Mouse (Mus musculus): ENCODE measurements around the gene Aldh2. TPM values are rescaled to one million over a fixed set of nuclear protein-coding genes. Genes with fewer than 3 reads are reported as not detected.
"Not testable (repeated sequence)": the region's sequence is repeated elsewhere in the genome, so short reads cannot be mapped to it uniquely, and the experiment has no call there.

Aldh2 gene
- polyA plus RNA-seq, 1 experiment from 2014 or later = 388 TPM

DNA sequence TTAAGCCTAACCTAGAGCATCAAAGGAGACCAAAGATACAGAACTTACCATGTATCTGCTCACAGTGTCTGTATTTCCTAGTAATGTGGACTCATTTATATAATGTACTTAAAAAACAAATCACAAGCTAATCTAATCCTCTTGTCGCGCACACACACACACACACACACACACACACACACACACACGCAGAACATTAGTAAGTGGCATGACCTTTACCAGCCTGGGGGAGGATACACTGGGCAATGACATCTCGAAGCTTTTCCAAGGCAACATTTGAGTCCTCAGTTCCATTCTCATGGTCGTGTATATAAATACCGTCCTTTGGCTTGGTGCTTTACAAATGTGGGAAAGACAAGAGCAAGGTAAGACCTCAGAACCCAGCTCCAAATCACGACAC lies 67.1 kb downstream of the Aldh2 start:
- H3K9ac ChIP-seq (ENCODE audit: low read length) = no peak overlapping the region
- no peak overlapping the region for H3K4me3 ChIP-seq (ENCODE audit: low read length)
- WGBS = 71% methylated on average over 7 of the region's 7 CpGs
- no peaks in the 10 kb centered on the region; the same call in 1 of the 2 replicates for H3K4me1 ChIP-seq (replicated peaks; ENCODE audit: control insufficient read depth, insufficient read depth, low read length)
- peaks cover 55% of the 10 kb centered on the region for H3K36me3 ChIP-seq (ENCODE audit: control insufficient read depth, insufficient read depth, low read length)
- H3K4me2 ChIP-seq (ENCODE audit: low read depth, low read length) = no peak overlapping the region
- 0 out of 2 replicates have a peak, but pooled peaks have one; percentile 6 for ATAC-seq (ENCODE audit: low read depth)
- no peak overlapping the region for H3K27ac ChIP-seq (ENCODE audit: low read length)
- no peaks in the 10 kb centered on the region for H3K27me3 ChIP-seq (ENCODE audit: control insufficient read depth, insufficient read depth, low read depth, low read length)
- H3K9me3 ChIP-seq (ENCODE audit: control insufficient read depth, low read length) = no peaks in the 10 kb centered on the region

DNA sequence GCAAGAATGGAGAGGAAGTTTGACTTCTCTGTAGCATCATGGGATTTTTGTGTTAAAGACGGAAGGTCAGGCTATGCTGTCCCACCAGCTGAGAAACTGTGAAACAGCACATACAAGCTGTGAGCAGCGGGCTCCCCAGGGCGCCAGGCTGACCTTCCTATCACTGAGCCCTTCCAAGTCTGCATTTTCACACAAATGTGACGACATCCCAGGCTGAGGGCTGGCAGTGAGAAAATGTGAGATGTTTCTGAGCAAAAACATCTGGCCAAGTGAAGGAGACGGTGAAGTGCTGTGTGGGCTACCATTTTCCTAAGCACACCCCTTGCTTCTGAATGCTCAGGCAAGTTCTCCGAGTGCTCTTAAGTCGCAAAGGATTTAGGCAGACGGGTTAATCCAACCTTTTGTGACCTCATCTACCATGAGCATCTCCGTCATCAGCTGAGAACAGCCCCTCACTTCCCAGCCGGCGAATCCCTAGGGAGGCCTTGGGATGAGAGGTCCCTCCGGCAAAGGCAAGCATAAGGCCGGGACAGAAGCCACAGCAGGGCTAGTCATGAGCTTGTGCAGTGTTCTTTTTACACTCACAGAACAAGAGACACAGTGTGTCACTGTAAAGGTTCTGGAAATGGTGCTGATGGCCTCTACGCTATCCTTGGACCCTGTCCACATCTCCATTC lies 67.7 kb downstream of the Aldh2 start:
- peaks cover 53% of the 10 kb centered on the region for H3K36me3 ChIP-seq (ENCODE audit: control insufficient read depth, insufficient read depth, low read length)
- H3K4me1 ChIP-seq (replicated peaks; ENCODE audit: control insufficient read depth, insufficient read depth, low read length) = no peaks in the 10 kb centered on the region; the same call in 1 of the 2 replicates
- H3K4me3 ChIP-seq (ENCODE audit: low read length) = no peak overlapping the region
- 62% methylated on average over 14 of the region's 14 CpGs for WGBS
- no peaks in the 10 kb centered on the region for H3K27me3 ChIP-seq (ENCODE audit: control insufficient read depth, insufficient read depth, low read depth, low read length)
- H3K27ac ChIP-seq (ENCODE audit: low read length) = no peak overlapping the region
- no peaks in the 10 kb centered on the region for H3K9me3 ChIP-seq (ENCODE audit: control insufficient read depth, low read length)
- H3K4me2 ChIP-seq (ENCODE audit: low read depth, low read length) = no peak overlapping the region
- no peak overlapping the region for H3K9ac ChIP-seq (ENCODE audit: low read length)
- peak; percentile 80 for ATAC-seq (ENCODE audit: low read depth)

- not testable (repeated sequence) for H3K4me2 ChIP-seq (ENCODE audit: low read depth, low read length); H3K9ac ChIP-seq (ENCODE audit: low read length); ATAC-seq (ENCODE audit: low read depth); H3K4me1 ChIP-seq (replicated peaks; ENCODE audit: control insufficient read depth, insufficient read depth, low read length); H3K4me3 ChIP-seq (ENCODE audit: low read length); H3K27ac ChIP-seq (ENCODE audit: low read length); H3K27me3 ChIP-seq (ENCODE audit: control insufficient read depth, insufficient read depth, low read depth, low read length); H3K9me3 ChIP-seq (ENCODE audit: control insufficient read depth, low read length)
- WGBS = 85% methylated on average over 11 of the region's 17 CpGs
- peaks cover 19% of the 10 kb centered on the region for H3K36me3 ChIP-seq (ENCODE audit: control insufficient read depth, insufficient read depth, low read length)
These were observed 73.9 kb downstream of the Aldh2 start for GRCm38 (mm10) chr5:121519758-121520157.

DNA sequence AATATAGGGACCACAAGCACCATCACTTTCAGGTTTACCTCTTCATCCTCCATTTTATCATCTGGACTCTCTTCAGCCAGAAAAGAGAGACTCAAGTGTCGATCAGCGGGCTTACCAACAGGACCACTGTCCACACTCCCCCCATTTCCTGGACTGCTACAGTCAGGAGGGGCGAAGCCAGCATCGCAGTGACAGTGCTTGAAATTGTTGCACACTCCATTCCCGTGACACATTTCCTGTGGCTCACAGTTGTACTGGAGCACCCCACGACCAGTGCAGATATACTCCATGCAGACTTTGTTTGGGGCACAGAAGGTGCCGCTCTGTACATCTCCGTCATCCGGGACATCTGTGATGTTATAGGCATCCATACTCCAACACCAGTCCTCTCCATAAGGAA lies 74.6 kb downstream of the Aldh2 start:
- Histone ChIP-seq H3K9ac (ENCODE audit: low read length) (no peak overlapping the region), H3K36me3 (ENCODE audit: control insufficient read depth, insufficient read depth, low read length) (peaks cover 11% of the 10 kb centered on the region), H3K9me3 (ENCODE audit: control insufficient read depth, low read length) (no peaks in the 10 kb centered on the region), H3K4me2 (ENCODE audit: low read depth, low read length) (no peak overlapping the region), H3K4me1 (replicated peaks; ENCODE audit: control insufficient read depth, insufficient read depth, low read length) (no peaks in the 10 kb centered on the region), H3K4me3 (ENCODE audit: low read length) (no peak overlapping the region), H3K27ac (ENCODE audit: low read length) (no peak overlapping the region), H3K27me3 (ENCODE audit: control insufficient read depth, insufficient read depth, low read depth, low read length) (no peaks in the 10 kb centered on the region)
- WGBS = 83% methylated on average over 9 of the region's 9 CpGs
- ATAC-seq (ENCODE audit: low read depth) = no peak

Other genes with a start within 250 kb of the Aldh2 start
- gene Trafd1, start 208.2 kb downstream of the Aldh2 start, polyA plus RNA-seq (2015; fragmentation: Nextera tagmentation; extraction: Ambion mirVana) = 85.9 and 90.7 TPM in 2 replicates
- 35.1 and 35.9 TPM in 2 replicates for gene Naa25, start 195.9 kb downstream of the Aldh2 start, polyA plus RNA-seq (2015; fragmentation: Nextera tagmentation; extraction: Ambion mirVana)
- gene Tmem116, start 141.9 kb downstream of the Aldh2 start, polyA plus RNA-seq (2015; fragmentation: Nextera tagmentation; extraction: Ambion mirVana) = 3.0 and 4.5 TPM in 2 replicates
- gene Erp29, start 141.3 kb downstream of the Aldh2 start, polyA plus RNA-seq (2015; fragmentation: Nextera tagmentation; extraction: Ambion mirVana) = 147 and 149 TPM in 2 replicates
- 0.11 and 0.14 TPM in 2 replicates for gene Adam1b, start 90.4 kb downstream of the Aldh2 start, polyA plus RNA-seq (2015; fragmentation: Nextera tagmentation; extraction: Ambion mirVana)
- gene Adam1a, start 48.3 kb downstream of the Aldh2 start, polyA plus RNA-seq (2015; fragmentation: Nextera tagmentation; extraction: Ambion mirVana) = 1.1 TPM in 2 replicates
- not detected in 2 replicates for gene Gm42878, start 48.3 kb downstream of the Aldh2 start, polyA plus RNA-seq (2015; fragmentation: Nextera tagmentation; extraction: Ambion mirVana)
- 45.3 and 46.4 TPM in 2 replicates for gene Mapkapk5, start 47.9 kb downstream of the Aldh2 start, polyA plus RNA-seq (2015; fragmentation: Nextera tagmentation; extraction: Ambion mirVana)
- 2.7 and 3.4 TPM in 2 replicates for gene Acad12, start 25.1 kb upstream of the Aldh2 start, polyA plus RNA-seq (2015; fragmentation: Nextera tagmentation; extraction: Ambion mirVana)
- gene Acad10, start 66.7 kb upstream of the Aldh2 start, polyA plus RNA-seq (2015; fragmentation: Nextera tagmentation; extraction: Ambion mirVana) = 3.1 and 3.6 TPM in 2 replicates
- 32.4 and 36.5 TPM in 2 replicates for gene Brap, start 66.7 kb upstream of the Aldh2 start, polyA plus RNA-seq (2015; fragmentation: Nextera tagmentation; extraction: Ambion mirVana)
- gene Atxn2, start 117.5 kb upstream of the Aldh2 start, polyA plus RNA-seq (2015; fragmentation: Nextera tagmentation; extraction: Ambion mirVana) = 30.0 and 31.8 TPM in 2 replicates
- 15.9 and 16.9 TPM in 2 replicates for gene Sh2b3, start 243.8 kb upstream of the Aldh2 start, polyA plus RNA-seq (2015; fragmentation: Nextera tagmentation; extraction: Ambion mirVana)